Comparison of ENCODE assay signal across 21 mouse cellular contexts in the genomic region with DNA sequence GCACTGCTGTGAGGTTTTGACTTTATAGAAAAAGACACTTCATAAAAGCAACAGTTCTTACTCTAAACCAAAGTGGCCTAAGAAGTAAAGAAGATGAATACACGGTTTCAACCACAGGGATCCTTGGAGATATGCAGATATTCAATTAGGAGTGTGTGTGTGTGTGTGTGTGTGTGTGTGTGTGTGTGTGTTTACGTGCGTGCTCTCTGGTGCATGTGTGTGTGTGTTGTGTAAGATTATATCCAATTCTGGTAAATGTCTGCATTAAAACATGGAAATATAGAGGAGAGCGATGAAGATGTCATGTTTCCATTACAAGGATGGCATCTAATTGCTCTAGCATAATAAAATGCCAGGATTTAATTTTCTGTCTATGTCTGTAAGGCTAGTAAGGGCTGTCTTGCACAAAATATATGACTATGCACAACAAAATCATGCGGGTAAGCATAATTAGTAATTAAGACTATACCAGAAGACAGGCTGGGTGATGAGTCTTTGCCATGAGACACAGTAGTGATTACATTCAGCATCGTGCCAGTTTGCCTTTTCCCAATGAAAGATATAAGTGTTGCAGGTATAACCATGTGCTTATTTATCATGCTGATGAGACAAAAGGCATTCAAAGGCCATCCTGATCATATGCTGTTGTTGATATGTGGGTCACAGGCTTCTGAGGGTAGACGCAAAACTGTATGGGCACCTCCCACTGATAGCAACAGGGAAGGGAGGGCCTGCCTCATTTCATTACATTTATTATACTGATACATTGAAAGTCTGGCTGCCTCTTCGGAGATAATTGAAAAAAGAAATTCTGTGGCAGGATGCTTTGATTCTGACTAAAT.
DNase-seq lines count a peak whose midpoint lies in the region; ATAC-seq lines count a peak whose summit lies in the region.
"Had no signal": no experiment of that assay in that cellular context is flagged by ENCODE, and none has a peak within 500 bp of the region (broad histone marks: within the 10 kb centered on the region; RNA-seq: fewer than 3 reads in every experiment).

No protein-coding gene starts in this region.

- H3K36me3 ChIP-seq in hindbrain, embryonic 11.5 days (ENCODE audit: control insufficient read depth, insufficient read depth, low read length): no peaks in the 10 kb centered on the region
- H3K36me3 ChIP-seq in hindbrain, embryonic 10.5 days: no peaks in the 10 kb centered on the region
- no peaks in the 10 kb centered on the region for H3K36me3 ChIP-seq in hindbrain, embryonic 12.5 days
- H3K36me3 ChIP-seq in hindbrain, embryonic 14.5 days (replicated peaks; ENCODE audit: control insufficient read depth, insufficient read depth): no peaks in the 10 kb centered on the region
- no peaks in the 10 kb centered on the region for H3K36me3 ChIP-seq in neural tube, embryonic 13.5 days
- H3K36me3 ChIP-seq: liver, embryonic 13.5 days had no signal

- no peaks in the 10 kb centered on the region for H3K9me3 ChIP-seq in hindbrain, embryonic 11.5 days (ENCODE audit: control insufficient read depth, low read length)
- no peaks in the 10 kb centered on the region for H3K9me3 ChIP-seq in hindbrain, embryonic 10.5 days
- no peaks in the 10 kb centered on the region for H3K9me3 ChIP-seq in hindbrain, embryonic 12.5 days (replicated peaks)
- no peaks in the 10 kb centered on the region for H3K9me3 ChIP-seq in hindbrain, embryonic 14.5 days (ENCODE audit: control insufficient read depth, low read length)
- H3K9me3 ChIP-seq in neural tube, embryonic 13.5 days: no peaks in the 10 kb centered on the region
- H3K9me3 ChIP-seq: liver, embryonic 13.5 days had no signal

- H3K4me1 ChIP-seq in hindbrain, embryonic 11.5 days (replicated peaks; ENCODE audit: control insufficient read depth, insufficient read depth, low read length): no peaks in the 10 kb centered on the region
- peaks cover 19% of the 10 kb centered on the region for H3K4me1 ChIP-seq in hindbrain, embryonic 10.5 days (replicated peaks)
- peaks cover 18% of the 10 kb centered on the region for H3K4me1 ChIP-seq in hindbrain, embryonic 12.5 days
- peaks cover 26% of the 10 kb centered on the region; the same call in 1 of the 2 replicates for H3K4me1 ChIP-seq in hindbrain, embryonic 14.5 days (replicated peaks; ENCODE audit: control insufficient read depth, insufficient read depth, low read length)
- peaks cover 23% of the 10 kb centered on the region for H3K4me1 ChIP-seq in neural tube, embryonic 13.5 days (replicated peaks)
- H3K4me1 ChIP-seq: liver, embryonic 13.5 days had no signal

- no peaks in the 10 kb centered on the region for H3K27me3 ChIP-seq in hindbrain, embryonic 11.5 days (ENCODE audit: control insufficient read depth, insufficient read depth, low read length)
- H3K27me3 ChIP-seq in hindbrain, embryonic 10.5 days (ENCODE audit: insufficient read depth, poor library complexity, severe bottlenecking): no peaks in the 10 kb centered on the region
- no peaks in the 10 kb centered on the region for H3K27me3 ChIP-seq in hindbrain, embryonic 12.5 days
- H3K27me3 ChIP-seq in hindbrain, embryonic 14.5 days (ENCODE audit: control insufficient read depth, insufficient read depth, low read length): no peaks in the 10 kb centered on the region
- no peaks in the 10 kb centered on the region for H3K27me3 ChIP-seq in neural tube, embryonic 13.5 days
- H3K27me3 ChIP-seq: liver, embryonic 13.5 days had no signal

- H3K4me2 ChIP-seq in hindbrain, embryonic 11.5 days (replicated peaks; ENCODE audit: low read depth, low read length): no peak overlapping the region
- no peak overlapping the region for H3K4me2 ChIP-seq in hindbrain, embryonic 12.5 days (replicated peaks)
- no peak overlapping the region for H3K4me2 ChIP-seq in hindbrain, embryonic 14.5 days (replicated peaks)
- H3K4me2 ChIP-seq in neural tube, embryonic 13.5 days: no peak overlapping the region
- H3K4me2 ChIP-seq: liver, embryonic 13.5 days had no signal

- H3K4me3 ChIP-seq in hindbrain, embryonic 11.5 days (ENCODE audit: low read depth, low read length): no peak overlapping the region
- no peak overlapping the region for H3K4me3 ChIP-seq in hindbrain, embryonic 10.5 days
- H3K4me3 ChIP-seq in hindbrain, embryonic 12.5 days: no peak overlapping the region
- no peak overlapping the region for H3K4me3 ChIP-seq in hindbrain, embryonic 14.5 days (replicated peaks; ENCODE audit: low read length)
- no peak overlapping the region for H3K4me3 ChIP-seq in neural tube, embryonic 13.5 days
- H3K4me3 ChIP-seq: left cerebral cortex, adult 2 months; liver, embryonic 13.5 days had no signal

- no peak for DNase-seq in hindbrain, embryonic 11.5 days (ENCODE audit: low spot score)
- DNase-seq in hindbrain, embryonic 10.5 days (ENCODE audit: low spot score): no peak
- no peak for DNase-seq in hindbrain, embryonic 14.5 days (ENCODE audit: low spot score)
- no peak for DNase-seq in urinary bladder, postnatal 14 days (ENCODE audit: low spot score)
- no peak for DNase-seq in gastrocnemius, postnatal 25 days
- DNase-seq: adrenal gland, adult 2 months; B cell, adult 2 months; cerebellum, adult 11 months; gastrocnemius, postnatal 10 days; heart, adult 18-20 months; heart, postnatal 36 days; kidney, adult 2 months; kidney, postnatal 10 days; liver, embryonic 13.5 days; lung, adult 2 months; lung, postnatal 14 days; right cerebral cortex, postnatal 14 days; spleen, adult 18-20 months had no signal

- no peak overlapping the region for H3K27ac ChIP-seq in hindbrain, embryonic 11.5 days (ENCODE audit: low read depth, low read length)
- H3K27ac ChIP-seq in hindbrain, embryonic 10.5 days: no peak overlapping the region
- peak overlapping the region; percentile 40 for H3K27ac ChIP-seq in hindbrain, embryonic 12.5 days
- H3K27ac ChIP-seq in hindbrain, embryonic 14.5 days: peak overlapping the region; percentile 39
- peak overlapping the region; percentile 73 for H3K27ac ChIP-seq in neural tube, embryonic 13.5 days (replicated peaks)
- H3K27ac ChIP-seq: left cerebral cortex, adult 2 months; liver, embryonic 13.5 days had no signal

- no peak overlapping the region for H3K9ac ChIP-seq in hindbrain, embryonic 11.5 days (ENCODE audit: low read depth, low read length)
- H3K9ac ChIP-seq in hindbrain, embryonic 12.5 days: no peak overlapping the region
- H3K9ac ChIP-seq in hindbrain, embryonic 14.5 days: no peak overlapping the region
- no peak overlapping the region for H3K9ac ChIP-seq in neural tube, embryonic 13.5 days
- H3K9ac ChIP-seq: liver, embryonic 13.5 days had no signal

- WGBS in hindbrain, embryonic 11.5 days: 79% methylated on average over 8 of the region's 8 CpGs
- 77% methylated on average over 8 of the region's 8 CpGs for WGBS in hindbrain, embryonic 10.5 days
- WGBS in hindbrain, embryonic 12.5 days: 64% methylated on average over 8 of the region's 8 CpGs
- WGBS in hindbrain, embryonic 14.5 days: 49% methylated on average over 8 of the region's 8 CpGs
- WGBS in neural tube, embryonic 13.5 days: 44% methylated on average over 8 of the region's 8 CpGs

- 0 out of 2 replicates have a peak, but pooled peaks have one; percentile 27 for ATAC-seq in hindbrain, embryonic 11.5 days (ENCODE audit: low FRiP score)
- peak; percentile 52 for ATAC-seq in hindbrain, embryonic 12.5 days (ENCODE audit: low FRiP score)
- peak; percentile 52; the same call in 1 of the 2 replicates for ATAC-seq in hindbrain, embryonic 14.5 days (ENCODE audit: low FRiP score)
- ATAC-seq in neural tube, embryonic 13.5 days (ENCODE audit: low read depth): peak; percentile 49

Comparison
In these comparisons a context has a peak if more than half of its experiments do, and no peak if none do; other contexts are left out.
1. H3K27ac ChIP-seq: peak in hindbrain, embryonic 12.5 days (single experiment), hindbrain, embryonic 14.5 days (single experiment) and neural tube, embryonic 13.5 days (single experiment); none in hindbrain, embryonic 11.5 days (single experiment) and hindbrain, embryonic 10.5 days (single experiment).
2. Peak in every context shown above with its lines, with median percentiles within 50 percentile points of each other: ATAC-seq.